Mouse (Mus musculus): ENCODE results near the gene Fam151a. TPM values are rescaled to one million over a fixed set of nuclear protein-coding genes. Genes with fewer than 3 reads are reported as not detected.
A peak's percentile ranks its signal among the peaks of the same experiment; 100 is the strongest.
"Not testable (repeated sequence)": the region's sequence is repeated elsewhere in the genome, so short reads cannot be mapped to it uniquely, and the experiment has no call there.

The Fam151a gene
- total RNA-seq, 2 experiments from 2014 or later = not detected

GRCm38 (mm10) chr4:106775767-106776166 lies 42.1 kb downstream of the Fam151a start:
- not testable (repeated sequence) for DNase-seq (ENCODE audit: extremely low spot score in 1 of 2, low spot score in 1 of 2)

GRCm38 (mm10) chr4:106776998-106777397 lies 43.3 kb downstream of the Fam151a start:
- DNase-seq (ENCODE audit: extremely low spot score in 1 of 2, low spot score in 1 of 2) = peak in 1 of 2 experiments; percentile 41

- DNase-seq (ENCODE audit: extremely low spot score in 1 of 2, low spot score in 1 of 2) = peak; percentile 54 to 77
Measured at GRCm38 (mm10) chr4:106778116-106778788, 44.6 kb downstream of the Fam151a start.

GRCm38 (mm10) chr4:106780045-106780444 lies 46.4 kb downstream of the Fam151a start:
- DNase-seq (ENCODE audit: extremely low spot score in 1 of 2, low spot score in 1 of 2) = peak in 1 of 2 experiments; percentile 23

GRCm38 (mm10) chr4:106783137-106783536 lies 49.4 kb downstream of the Fam151a start:
- DNase-seq (ENCODE audit: extremely low spot score in 1 of 2, low spot score in 1 of 2) = no peak

- DNase-seq (ENCODE audit: extremely low spot score in 1 of 2, low spot score in 1 of 2) = no peak
Measured at GRCm38 (mm10) chr4:106784806-106785205, 51.1 kb downstream of the Fam151a start.

- DNase-seq (ENCODE audit: extremely low spot score in 1 of 2, low spot score in 1 of 2) = no peak
Measured at GRCm38 (mm10) chr4:106785345-106785744, 51.7 kb downstream of the Fam151a start.

GRCm38 (mm10) chr4:106785753-106786540 lies 52.3 kb downstream of the Fam151a start:
- DNase-seq (ENCODE audit: extremely low spot score in 1 of 2, low spot score in 1 of 2) = peak; percentile 37 to 41

- no peak for DNase-seq (ENCODE audit: extremely low spot score in 1 of 2, low spot score in 1 of 2)
Measured at GRCm38 (mm10) chr4:106787830-106788229, 54.1 kb downstream of the Fam151a start.

GRCm38 (mm10) chr4:106788627-106789026 lies 54.9 kb downstream of the Fam151a start:
- DNase-seq (ENCODE audit: extremely low spot score in 1 of 2, low spot score in 1 of 2) = no peak

- DNase-seq (ENCODE audit: extremely low spot score in 1 of 2, low spot score in 1 of 2) = no peak
Measured at GRCm38 (mm10) chr4:106789705-106790104, 56.0 kb downstream of the Fam151a start.

- DNase-seq (ENCODE audit: extremely low spot score in 1 of 2, low spot score in 1 of 2) = not testable (repeated sequence)
Measured at GRCm38 (mm10) chr4:106790218-106790617, 56.5 kb downstream of the Fam151a start.

GRCm38 (mm10) chr4:106790938-106791337 lies 57.2 kb downstream of the Fam151a start:
- DNase-seq (ENCODE audit: extremely low spot score in 1 of 2, low spot score in 1 of 2) = no peak

- no peak for DNase-seq (ENCODE audit: extremely low spot score in 1 of 2, low spot score in 1 of 2)
Measured at GRCm38 (mm10) chr4:106792276-106792675, 58.6 kb downstream of the Fam151a start.

- DNase-seq (ENCODE audit: extremely low spot score in 1 of 2, low spot score in 1 of 2) = not testable (repeated sequence)
Measured at GRCm38 (mm10) chr4:106793826-106794225, 60.1 kb downstream of the Fam151a start.

GRCm38 (mm10) chr4:106794247-106794646 lies 60.6 kb downstream of the Fam151a start:
- DNase-seq (ENCODE audit: extremely low spot score in 1 of 2, low spot score in 1 of 2) = no peak

GRCm38 (mm10) chr4:106795289-106795688 lies 61.6 kb downstream of the Fam151a start:
- DNase-seq (ENCODE audit: extremely low spot score in 1 of 2, low spot score in 1 of 2) = no peak

Other genes with a start within 250 kb of the Fam151a start
- not detected for gene Bsnd, start 241.6 kb upstream of the Fam151a start, total RNA-seq (2021)
- gene Dhcr24, start 172.9 kb upstream of the Fam151a start, total RNA-seq (2021) = 10 to 100 TPM; 72.3 to 77.3 TPM
- gene Lexm, start 116.6 kb upstream of the Fam151a start, total RNA-seq (2021) = not detected
- gene Ttc22, start 111.5 kb upstream of the Fam151a start, total RNA-seq (2021) = under 1 TPM; 0.38 to 0.59 TPM
- 1 to 10 TPM; 6.2 to 6.4 TPM for gene Pars2, start 82.8 kb upstream of the Fam151a start, total RNA-seq (2021)
- 10 to 100 TPM; 40.1 to 47.6 TPM for gene Ttc4, start 54.9 kb upstream of the Fam151a start, total RNA-seq (2021)
- 1 to 10 TPM; 2.0 to 2.4 TPM for gene Mroh7, start 3.0 kb upstream of the Fam151a start, total RNA-seq (2021)
- gene Acot11, start 71.1 kb downstream of the Fam151a start, total RNA-seq (2021) = 10 to 100 TPM; 45.7 to 46.8 TPM
- 100 to 1,000 TPM; 147 to 150 TPM for gene Ssbp3, start 176.8 kb downstream of the Fam151a start, total RNA-seq (2021)

Data from layer of hippocampus, postnatal 25 days (tissue).